Mouse (Mus musculus) neutrophil, adult 5-6 weeks (primary cell): ENCODE results near the gene Fyn. TPM values are rescaled to one million over a fixed set of nuclear protein-coding genes. Genes with fewer than 3 reads are reported as not detected.

Experiments used
- ATAC-seq: fragments of 151-379, 151-347 bp; 2 replicates; pipeline ENCODE4 v1.8.0; 2017; ENCODE audit warnings: mild to moderate bottlenecking, moderate TSS enrichment; ENCODE audit not compliant: insufficient number of reproducible peaks, poor library complexity, low FRiP score, severe bottlenecking; ENCODE audit errors: extremely low read depth
- total RNA-seq: library from RNA; stranded (forward); fragments of 200-1000 nt; gene quantifications from 2 replicates; pipeline ENCODE4 v1.2.3, GENCODE M21; 2017

Gene Fyn
- total RNA-seq, 1 experiment from 2014 or later, result 56.6 TPM

DNA sequence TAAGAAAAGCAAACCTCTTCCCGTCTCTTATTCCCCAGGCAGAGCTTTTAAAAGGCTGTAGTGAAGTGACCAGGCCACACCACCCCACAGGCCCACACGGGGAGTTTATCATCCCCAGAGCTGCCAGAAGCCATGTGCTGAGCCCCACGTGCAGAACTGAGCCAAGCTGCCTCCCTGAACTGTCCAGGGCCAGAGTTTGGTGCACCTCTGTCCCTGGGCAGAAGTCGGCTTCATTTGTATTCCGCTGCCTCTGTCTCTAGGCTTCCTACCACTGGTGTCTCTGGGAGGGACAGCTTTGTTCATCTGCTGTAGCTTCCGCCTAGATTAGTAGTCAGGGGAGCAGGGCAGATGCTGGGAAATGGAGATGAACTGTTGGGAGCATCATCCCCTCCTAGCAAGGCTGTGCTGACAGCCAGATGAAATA lies 172.8 kb downstream of the Fyn start:
- no peak for ATAC-seq

DNA sequence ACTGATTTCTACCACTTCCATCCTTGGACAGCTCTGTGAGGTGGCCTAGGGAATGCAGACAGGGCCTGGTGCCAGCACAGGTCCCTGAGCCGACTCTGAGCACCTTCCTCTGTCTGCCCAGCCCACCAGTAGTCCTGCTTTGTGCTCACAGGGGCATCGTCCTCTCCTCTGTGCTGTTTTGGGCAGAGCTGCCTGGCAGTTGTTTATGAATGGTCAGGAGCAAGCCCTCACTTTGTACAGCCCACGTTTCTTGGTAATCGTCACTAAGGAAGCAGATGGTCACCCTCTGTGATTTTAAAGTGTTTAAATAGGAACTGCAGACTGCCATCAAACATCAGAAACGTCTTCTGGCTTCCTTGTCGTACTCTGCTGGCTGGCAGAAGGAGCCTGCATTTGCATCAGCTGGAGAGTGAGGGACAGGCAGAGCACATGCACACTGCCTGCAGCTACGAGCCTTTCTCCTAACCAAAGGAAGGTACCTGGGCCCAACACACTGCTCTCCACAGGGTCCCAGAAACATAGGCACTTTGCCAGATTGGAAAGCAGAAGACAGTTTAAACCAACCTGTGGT lies 173.4 kb downstream of the Fyn start:
- no peak for ATAC-seq

DNA sequence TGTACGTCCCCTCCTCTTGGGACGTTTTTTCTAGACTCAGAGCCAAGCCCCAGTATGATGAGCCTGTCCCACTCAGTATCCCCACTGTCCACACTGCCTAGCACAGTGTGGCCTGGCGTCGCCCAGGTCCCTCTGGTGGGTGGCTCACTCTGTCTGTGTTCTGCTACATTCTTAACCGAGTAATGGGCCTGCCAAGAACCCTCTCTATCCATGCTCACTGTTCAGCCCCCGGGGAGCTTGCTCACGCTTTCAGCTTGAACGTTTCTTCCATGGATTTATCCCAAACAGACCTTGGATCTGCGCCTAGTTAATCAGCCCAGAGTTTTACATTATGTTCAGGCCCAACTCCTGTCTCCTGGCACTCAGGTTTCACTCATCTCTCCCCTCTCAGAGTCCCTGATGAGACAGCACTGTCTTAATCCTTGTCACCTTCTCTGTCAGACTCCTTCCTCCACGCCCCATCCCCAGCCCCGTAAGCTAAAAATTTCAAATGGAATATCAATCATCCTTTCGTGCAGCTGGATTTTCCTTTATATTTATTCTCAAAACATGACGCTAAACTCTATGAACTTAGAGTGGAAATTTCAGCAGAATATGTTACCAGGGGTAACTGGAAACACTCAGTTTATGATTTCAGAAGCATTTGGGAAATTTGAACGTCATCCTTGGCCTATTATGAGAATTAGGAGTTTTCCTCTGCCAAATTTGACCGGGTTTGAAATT lies 174.0 kb downstream of the Fyn start:
- no peak for ATAC-seq

DNA sequence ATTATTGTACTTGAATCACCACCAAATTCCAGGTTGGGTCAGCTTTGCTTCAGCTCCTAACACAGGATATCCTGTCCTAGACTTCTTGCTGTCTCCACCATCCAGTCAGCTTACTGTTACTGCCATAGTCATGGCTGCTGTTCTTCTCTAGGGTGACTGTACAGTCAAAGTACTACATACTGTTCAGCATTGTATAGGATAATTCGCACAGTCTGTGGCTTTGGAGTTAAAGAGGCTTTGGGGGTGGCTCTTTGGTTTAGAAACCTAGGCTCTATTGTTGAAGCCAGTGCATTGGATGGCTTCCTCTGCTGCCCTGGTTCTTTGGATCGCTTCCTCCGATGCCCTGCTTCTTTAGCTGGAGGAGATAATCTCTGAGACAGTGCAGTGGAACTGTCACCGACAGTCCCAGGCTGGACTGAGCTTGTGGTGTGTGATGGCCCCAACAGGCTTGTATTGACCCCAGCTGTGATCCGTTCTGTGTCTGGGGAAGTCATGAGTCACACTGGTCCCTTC lies 174.7 kb downstream of the Fyn start:
- ATAC-seq, result no peak

DNA sequence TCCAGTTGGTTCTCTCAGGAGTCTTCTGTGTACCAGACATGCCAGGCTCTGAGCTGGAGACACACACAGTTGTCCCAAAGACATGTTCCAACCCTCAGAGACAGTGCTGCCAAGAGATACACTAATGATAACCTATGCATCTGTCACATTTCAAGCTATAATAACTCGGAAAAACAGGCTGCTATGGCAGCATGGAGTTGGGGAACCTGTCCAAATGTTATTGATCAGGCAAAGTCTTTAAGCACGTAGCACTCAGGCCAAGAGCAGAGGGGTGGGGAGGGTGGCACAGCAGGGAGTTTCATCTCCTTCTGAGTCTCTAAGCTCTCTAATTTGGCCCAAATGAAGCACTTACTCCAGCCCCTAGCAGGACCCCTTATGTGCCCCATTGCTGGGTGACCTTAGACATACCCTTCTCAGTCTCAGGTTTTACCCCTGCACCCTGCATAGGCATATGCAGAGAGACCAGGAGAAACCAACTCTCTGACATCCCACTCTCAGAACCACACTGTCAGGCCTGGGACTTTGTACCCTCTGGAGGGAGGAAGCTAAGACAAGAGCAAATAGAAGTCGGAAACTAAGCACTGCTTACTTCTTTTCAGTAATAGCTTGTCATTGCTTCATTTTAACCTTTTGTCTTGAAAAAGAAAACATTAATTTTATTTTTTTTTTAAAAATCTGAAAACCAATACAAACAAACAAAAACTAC lies 178.9 kb downstream of the Fyn start:
- ATAC-seq, result no peak

DNA sequence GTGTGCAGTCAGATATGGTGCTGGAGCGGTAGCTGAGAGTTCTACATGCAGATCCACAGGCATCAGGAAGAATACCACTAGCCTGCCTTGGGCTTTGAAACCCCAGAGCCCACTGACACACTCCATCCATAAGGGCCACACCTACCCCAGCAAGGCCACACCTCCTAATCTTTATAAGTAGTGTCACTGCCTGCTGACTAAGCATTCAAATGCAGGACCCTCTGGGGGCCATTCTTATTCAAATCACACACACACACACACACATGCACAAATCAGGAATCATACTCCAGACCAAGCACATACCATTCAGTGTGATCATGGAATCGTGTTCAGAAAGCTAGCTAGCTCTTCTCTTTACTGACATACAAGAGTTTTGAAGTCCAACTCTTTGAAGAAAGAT lies 182.1 kb downstream of the Fyn start:
- no peak for ATAC-seq

DNA sequence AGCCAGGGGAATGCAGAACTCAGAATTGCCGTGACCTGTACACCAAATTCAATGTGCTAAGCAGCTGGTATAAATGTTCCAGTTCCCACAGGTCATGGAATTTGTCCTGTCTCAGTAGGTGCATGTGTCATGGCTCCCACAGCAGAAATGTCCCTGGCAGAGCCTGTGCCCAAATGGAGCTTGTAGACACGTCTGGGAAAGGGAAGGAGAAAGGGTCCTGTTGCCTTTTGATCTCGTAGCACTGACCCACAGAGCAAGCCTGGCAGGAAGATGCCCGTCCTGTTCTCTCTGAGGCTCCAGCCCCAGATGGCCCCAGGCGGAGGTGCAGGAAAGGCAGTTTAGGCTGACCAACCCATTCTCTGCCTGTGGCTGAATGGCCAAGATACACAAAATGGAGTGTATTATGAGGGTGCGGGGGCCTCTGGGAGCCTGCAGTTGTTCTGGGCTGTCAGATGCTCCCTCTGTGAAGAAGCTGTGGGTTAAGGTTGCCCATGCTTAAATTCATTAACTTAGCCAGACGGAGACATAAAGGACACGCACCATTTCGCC lies 183.1 kb downstream of the Fyn start:
- ATAC-seq, result no peak

DNA sequence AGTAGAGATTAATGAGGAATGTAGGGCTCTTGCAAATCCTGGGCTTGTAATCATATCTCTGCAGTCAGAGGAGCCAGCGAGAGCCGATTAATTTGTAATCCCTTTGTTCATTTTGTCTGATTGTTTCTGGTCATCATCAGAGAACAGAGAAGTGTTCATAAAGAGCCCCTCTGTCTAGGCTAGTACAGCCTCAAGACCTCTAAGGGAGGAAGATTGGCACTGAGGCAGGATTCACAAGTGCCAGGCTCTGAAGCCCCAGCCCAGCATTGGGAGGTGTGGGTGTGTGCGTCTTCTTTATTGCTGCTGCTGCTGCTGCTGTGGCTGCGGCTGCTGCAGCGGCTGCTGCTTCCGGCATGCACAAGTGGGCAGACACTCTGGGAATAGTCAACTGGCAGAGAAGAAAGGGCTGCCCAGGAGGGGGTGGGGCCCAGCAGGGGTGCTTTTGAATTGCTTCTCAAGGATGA lies 183.7 kb downstream of the Fyn start:
- no peak for ATAC-seq

DNA sequence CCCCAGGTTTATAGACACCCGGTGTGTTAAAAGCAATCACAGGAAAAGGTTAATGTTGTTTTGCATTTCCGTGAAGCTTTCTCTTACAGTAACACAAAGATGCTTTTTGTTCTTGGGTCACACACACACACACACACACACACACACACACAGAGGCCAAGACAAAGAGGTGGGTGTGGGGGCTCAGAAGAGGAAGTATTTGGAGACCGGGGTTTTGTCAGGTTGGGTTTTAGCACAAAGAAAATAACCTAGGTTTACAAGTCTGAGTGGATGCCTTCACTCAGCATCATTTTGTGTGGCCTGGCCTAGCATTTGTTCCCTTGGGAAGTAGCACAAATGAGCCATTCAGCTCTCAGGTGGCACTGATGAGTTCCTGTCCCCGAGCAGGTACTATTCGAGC lies 184.2 kb downstream of the Fyn start:
- no peak for ATAC-seq

DNA sequence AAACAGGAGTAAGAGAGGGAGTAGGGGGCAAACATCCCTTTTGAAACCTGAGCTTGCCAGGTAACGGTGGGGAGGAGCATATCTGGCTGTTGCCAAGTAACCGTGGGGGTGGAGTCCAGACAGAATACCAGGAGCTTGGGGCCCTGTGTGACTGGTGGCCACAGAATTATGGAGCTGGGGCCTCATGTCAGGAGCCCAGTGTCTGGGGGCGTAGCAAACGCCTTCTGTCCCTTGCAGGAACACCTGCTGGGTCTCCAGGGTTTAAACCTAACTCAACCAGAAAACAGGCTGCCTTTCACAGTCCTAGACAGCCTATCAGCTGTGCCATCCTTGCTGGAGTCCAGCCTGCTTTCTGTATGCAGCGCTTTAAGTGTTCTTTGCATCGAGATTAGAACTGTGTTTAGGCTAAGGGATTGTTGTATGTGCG lies 186.6 kb downstream of the Fyn start:
- ATAC-seq, result no peak

DNA sequence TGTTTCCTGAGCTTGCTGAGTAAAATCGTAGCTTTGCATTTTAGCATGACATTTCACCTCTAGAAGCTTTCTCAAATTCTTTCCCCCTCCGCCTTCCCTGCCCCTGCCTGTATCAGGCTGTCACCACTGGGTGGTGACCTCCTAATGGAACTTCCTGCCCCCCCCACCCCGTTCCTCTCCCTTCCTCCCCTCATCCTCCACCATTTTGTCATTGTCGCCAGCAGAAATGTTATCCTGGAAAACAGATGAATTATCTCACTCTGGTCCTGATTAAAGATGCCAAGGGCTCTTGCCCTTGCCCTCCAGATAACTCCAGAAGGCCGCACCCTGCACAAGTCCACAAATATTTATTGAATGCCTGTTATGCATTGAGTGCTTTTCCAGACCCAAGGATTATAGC lies 187.1 kb downstream of the Fyn start:
- no peak for ATAC-seq

DNA sequence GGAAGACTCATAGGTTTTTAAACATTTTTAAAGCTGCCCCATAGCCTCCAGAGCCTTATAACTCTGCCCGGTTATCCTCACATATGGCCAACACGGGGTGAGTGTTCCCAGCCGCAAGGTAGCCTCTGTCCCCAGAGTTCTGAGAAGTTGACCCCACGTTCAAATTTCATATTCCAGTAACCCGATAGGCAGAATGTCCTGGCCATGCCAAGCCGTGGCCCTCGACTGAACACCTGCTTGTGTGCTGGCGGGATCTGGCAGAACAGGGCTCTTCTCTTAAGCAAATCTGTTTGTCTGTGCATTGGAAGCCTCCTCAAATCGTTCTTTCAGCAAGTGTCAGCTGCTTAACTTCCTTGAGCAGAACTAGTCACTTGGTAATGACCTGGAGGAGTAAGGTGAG lies 188.7 kb downstream of the Fyn start:
- no peak for ATAC-seq

DNA sequence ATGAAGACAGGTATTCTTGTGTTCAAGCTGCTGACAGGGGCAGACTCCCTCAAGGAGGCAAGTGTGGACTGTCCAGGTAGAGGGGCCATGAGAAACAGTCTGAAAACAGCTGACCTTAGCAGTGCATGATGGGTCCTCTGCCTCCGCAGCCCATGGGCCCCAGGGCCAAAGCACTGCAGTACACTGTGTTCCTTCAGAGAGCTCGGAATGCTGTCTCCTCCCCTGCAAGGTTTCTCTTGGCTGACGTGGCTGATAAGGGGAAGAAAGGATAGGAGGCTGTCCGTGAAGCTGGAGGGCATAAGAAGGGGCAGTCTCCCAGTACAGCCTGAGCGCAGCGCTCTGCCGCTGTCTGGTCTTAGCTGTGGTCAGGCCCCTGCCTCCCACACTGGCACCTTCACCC lies 189.2 kb downstream of the Fyn start:
- no peak for ATAC-seq

DNA sequence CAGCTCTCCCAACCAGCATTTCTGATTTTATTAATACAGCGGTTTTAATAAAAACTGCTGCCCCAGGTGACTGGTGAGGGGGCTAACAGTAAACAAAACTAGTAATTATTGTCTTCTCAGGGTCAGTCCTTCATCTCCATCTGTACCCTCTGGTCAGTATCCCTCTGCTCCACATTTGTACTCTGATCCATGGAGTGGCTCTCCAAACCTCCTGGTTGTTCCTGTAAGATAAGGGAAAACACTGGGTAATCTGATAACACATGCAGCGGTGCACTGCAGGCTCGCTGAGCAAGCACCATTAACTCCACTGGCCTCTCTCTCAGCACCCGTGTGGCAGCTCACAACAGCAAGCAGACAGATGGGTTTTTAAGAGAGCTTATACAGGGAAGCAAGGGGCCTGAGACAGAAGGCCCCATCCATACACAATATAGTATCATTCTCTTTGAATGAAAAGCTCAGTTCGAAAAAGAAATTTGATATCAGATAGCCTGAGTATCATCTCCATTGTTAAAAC lies 189.9 kb downstream of the Fyn start:
- no peak for ATAC-seq

DNA sequence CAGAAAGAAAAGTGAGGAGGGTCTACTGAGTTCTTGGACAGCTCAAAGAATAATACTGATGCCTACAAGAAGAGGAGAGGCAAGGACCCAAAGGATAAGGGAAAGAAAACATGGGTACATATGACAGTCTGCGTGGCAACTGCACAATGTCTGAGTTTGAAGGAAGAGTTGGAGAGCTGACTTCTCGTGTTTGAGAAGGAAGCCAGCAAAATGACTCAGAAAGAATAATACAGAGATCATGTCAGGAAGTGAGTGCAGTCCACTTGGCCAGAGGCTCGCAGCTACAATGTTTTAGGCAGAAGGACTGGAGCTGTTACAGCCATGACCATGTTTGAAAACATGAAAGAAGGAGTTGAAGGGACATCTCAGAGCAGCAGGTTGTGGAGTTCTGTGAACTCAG lies 190.7 kb downstream of the Fyn start:
- ATAC-seq, result no peak

DNA sequence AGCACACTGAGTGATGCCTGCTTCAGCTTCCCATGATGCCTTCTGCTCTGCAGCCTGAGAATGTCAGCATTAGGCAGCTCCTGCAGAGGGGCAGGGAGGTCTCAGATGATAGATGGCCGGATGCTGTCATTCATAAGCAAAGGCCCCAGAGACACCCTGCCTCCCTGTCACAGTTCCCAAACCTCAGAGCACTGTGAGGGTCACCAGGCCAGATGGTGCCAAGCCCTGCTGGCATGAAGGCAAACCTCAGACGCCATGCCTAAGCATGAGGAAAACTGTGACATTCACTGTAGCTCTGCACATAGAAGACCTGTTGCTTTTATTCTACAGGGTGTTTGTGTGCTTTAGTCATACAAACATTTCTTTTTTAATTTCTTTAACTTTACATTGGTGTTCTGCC lies 193.7 kb downstream of the Fyn start:
- ATAC-seq, result no peak

DNA sequence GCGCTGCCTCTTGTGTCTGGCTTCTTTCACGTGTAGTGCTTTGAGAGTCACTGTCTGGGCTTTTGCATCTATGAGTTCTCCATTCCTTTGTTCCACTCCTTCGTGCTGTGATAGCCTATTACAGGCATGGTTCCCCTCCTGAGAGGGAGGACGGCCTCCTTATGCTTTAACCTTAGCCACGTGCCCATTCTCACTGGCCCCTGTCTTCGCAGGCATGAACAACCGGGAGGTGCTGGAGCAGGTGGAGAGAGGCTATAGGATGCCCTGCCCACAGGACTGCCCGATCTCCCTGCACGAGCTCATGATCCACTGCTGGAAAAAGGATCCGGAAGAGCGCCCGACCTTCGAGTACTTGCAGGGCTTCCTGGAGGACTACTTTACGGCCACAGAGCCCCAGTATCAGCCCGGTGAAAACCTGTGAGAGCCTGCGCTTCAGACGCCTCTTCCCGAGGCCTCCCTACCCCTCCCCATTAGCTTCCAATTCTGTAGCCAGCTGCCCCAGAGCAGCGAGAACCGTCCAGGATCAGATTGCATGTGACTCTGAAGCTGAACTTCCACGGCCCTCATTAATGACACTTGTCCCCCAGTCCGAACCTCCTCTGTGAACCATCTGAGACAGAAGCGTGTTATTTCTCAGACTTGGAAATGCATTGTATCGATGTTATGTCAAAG lies 195.0 kb downstream of the Fyn start:
- no peak for ATAC-seq

DNA sequence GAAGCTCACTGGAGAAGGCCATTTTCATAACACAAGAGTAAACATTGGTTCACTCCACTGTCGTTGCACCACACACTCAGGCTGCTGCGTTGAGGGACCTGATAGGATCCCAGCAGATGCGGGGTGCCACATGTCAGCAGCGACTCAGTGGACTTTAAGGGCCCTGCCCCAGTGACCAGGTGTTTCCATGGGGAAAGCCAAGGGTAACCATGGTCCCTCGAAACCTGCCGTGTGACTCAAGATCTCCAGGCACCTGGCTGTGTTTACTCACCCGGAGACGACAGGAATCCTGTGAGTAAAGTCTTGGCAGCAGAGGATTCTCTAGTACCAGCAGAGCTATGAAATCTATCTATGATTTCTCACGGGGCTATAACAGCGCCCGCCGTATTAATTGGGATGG lies 198.2 kb downstream of the Fyn start:
- ATAC-seq, result no peak

DNA sequence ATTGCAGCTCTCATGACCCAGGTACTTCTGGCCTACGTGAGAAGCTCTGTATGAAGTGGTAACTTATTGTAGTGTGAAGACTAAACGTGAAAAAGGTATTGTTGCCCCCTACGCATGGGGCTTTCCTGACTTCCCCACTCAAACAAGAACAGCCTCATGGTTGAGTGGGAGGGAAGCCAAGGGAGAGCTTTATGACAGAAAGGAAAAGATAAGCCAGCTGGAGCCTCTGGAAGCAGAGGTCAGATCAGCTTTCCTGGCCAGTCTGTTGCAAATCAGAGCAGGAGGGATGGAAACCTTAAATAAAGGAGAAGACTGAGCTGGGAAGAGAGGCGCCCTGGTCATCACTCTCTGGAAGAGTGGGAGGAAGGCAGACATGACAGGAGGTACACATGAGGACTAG lies 200.3 kb downstream of the Fyn start:
- ATAC-seq, result no peak
